Mouse (Mus musculus) T-cell, adult 66 days (primary cell): ENCODE results near the gene Ldha. TPM values are rescaled to one million over a fixed set of nuclear protein-coding genes. Genes with fewer than 3 reads are reported as not detected.

Experiments used
- total RNA-seq, 2 experiments: library from RNA; stranded (reverse); gene quantifications; 3 replicates in 1 of 2; 4 replicates in 1 of 2; pipeline ENCODE4 v1.2.4; 2023

Ldha gene
- total RNA-seq, result 100 to 1,000 TPM; 287 to 303 TPM

GRCm38 (mm10) chr7:46840787-46841525 lies at the start of gene Ldha:
Ldha (plus strand) TSS chr7:46841475.

GRCm38 (mm10) chr7:46795287-46796205 lies 45.7 kb upstream of the Ldha start, which contains the start of the genes Hps5 and Gtf2h1:
Hps5 (minus strand) TSS chr7:46796064.
Gtf2h1 (plus strand) TSS chr7:46796103.

GRCm38 (mm10) chr7:46860996-46861395 lies 19.7 kb downstream of the Ldha start, which contains the start of gene Ldhc:
Ldhc (plus strand) TSS chr7:46861203.

Other genes starting within 250 kb of the Ldha start
- 10 to 100 TPM; 18.9 to 19.4 TPM for gene Sergef, start 201.7 kb upstream of the Ldha start, total RNA-seq
- gene Tph1, start 168.9 kb upstream of the Ldha start, total RNA-seq, result not detected
- 10 to 100 TPM; 14.9 to 16.7 TPM for gene Saal1, start 130.8 kb upstream of the Ldha start, total RNA-seq
- under 1 TPM in 1 of 2 experiments, not detected in 1; 0.27 TPM for gene Saa3, start 125.8 kb upstream of the Ldha start, total RNA-seq
- gene Saa4, start 108.9 kb upstream of the Ldha start, total RNA-seq, result not detected
- gene Saa1, start 98.5 kb upstream of the Ldha start, total RNA-seq, result not detected
- gene Saa2, start 89.7 kb upstream of the Ldha start, total RNA-seq, result not detected
- gene Hps5, start 45.4 kb upstream of the Ldha start, total RNA-seq, result 10 to 100 TPM; 38.6 to 42.2 TPM
- gene Gtf2h1, start 45.4 kb upstream of the Ldha start, total RNA-seq, result 10 to 100 TPM; 43.4 to 59.7 TPM
- gene Ldhc, start 19.7 kb downstream of the Ldha start, total RNA-seq, result not detected
- gene Tsg101, start 78.5 kb downstream of the Ldha start, total RNA-seq, result 10 to 100 TPM; 55.8 to 56.7 TPM
- 1 to 10 TPM; 6.0 to 8.2 TPM for gene Uevld, start 117.1 kb downstream of the Ldha start, total RNA-seq
- gene Gm9999, start 142.1 kb downstream of the Ldha start, total RNA-seq, result not detected
- 10 to 100 TPM; 68.4 to 77.1 TPM for gene Spty2d1, start 166.9 kb downstream of the Ldha start, total RNA-seq
- 1 to 10 TPM; 3.5 to 4.1 TPM for gene Tmem86a, start 209.1 kb downstream of the Ldha start, total RNA-seq